Mouse (Mus musculus) embryonic facial prominence, embryonic 12.5 days (tissue): ENCODE data around the gene Mup14. TPM values are rescaled to one million over a fixed set of nuclear protein-coding genes. Genes with fewer than 3 reads are reported as not detected.
"Not testable (repeated sequence)": the region's sequence is repeated elsewhere in the genome, so short reads cannot be mapped to it uniquely, and the experiment has no call there.

Source experiments
- ATAC-seq: fragments of 200-750 bp; cut with Nextera tagmentation; 2 replicates; pipeline ENCODE4 v1.8.0; 2017; ENCODE audit not compliant: insufficient number of reproducible peaks, insufficient read depth, low FRiP score, low TSS enrichment
- H3K27ac ChIP-seq: fragments of 300-500 bp; sonication (generic); 2 replicates; pipeline ENCODE4 v1.5.1; 2016; ENCODE audit warnings: mild to moderate bottlenecking
- H3K27me3 ChIP-seq: fragments of 300-500 bp; sonication (generic); 2 replicates; pipeline ENCODE4 v1.6.1; 2016; ENCODE audit warnings: mild to moderate bottlenecking, moderate library complexity
- H3K36me3 ChIP-seq: fragments of 300-500 bp; sonication (generic); 2 replicates; pipeline ENCODE4 v1.6.1; 2016; ENCODE audit warnings: mild to moderate bottlenecking
- H3K4me1 ChIP-seq: fragments of 300-500 bp; sonication (generic); 2 replicates; pipeline ENCODE4 v1.6.1; 2016
- H3K4me2 ChIP-seq: fragments of 300-500 bp; sonication (generic); replicated peaks from 2 replicates; pipeline ENCODE4 v1.6.1; 2016; ENCODE audit warnings: mild to moderate bottlenecking, moderate library complexity
- H3K4me3 ChIP-seq: fragments of 300-500 bp; sonication (generic); 2 replicates; pipeline ENCODE4 v1.5.1; 2016; ENCODE audit warnings: mild to moderate bottlenecking
- H3K9ac ChIP-seq: fragments of 300-500 bp; sonication (generic); 2 replicates; pipeline ENCODE4 v1.6.1; 2016; ENCODE audit warnings: mild to moderate bottlenecking, moderate library complexity
- H3K9me3 ChIP-seq: fragments of 300-500 bp; sonication (generic); 2 replicates; pipeline ENCODE4 v1.6.1; 2016; ENCODE audit warnings: mild to moderate bottlenecking, moderate library complexity
- WGBS: fragments of 180-500 bp; shearing (Covaris S2); methylation state at CpG from one replicate; pipeline ENCODE4 v1.1.7; 2016; 5-methylcytosine and 5-hydroxymethylcytosine counted together
- polyA plus RNA-seq: library from polyadenylated mRNA; unstranded; fragments of >200 nt; fragmentation: Nextera tagmentation; extraction: Ambion mirVana; gene quantifications from 2 replicates; pipeline ENCODE4 v1.2.1, GENCODE M21; 2016

Mup14 gene
- polyA plus RNA-seq: not detected in 2 replicates

DNA sequence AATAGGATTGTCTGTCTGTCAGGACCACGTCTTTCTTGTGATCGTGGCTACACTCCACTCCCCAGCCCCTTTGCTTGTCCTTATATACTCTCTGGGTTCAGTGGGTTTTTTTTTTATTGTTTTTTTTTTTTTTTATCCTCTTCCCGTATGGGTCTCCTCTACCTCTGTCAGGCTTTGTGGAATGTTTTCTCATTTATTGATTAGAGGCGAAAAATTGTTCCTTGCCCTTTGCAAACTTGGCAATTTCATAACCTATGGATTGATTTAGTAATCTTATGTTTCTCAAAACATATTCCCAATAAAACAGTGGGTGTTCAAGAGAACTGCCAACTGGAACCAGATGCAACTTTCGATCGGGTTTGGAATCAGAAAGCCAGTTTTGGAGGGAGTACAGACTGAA lies at the start of gene Mup14:
TSS of gene Mup14 (minus strand) at position 101 of the 400 bp plus-strand sequence.
- H3K4me3 ChIP-seq, H3K4me1 ChIP-seq, H3K36me3 ChIP-seq, H3K4me2 ChIP-seq, H3K27ac ChIP-seq, H3K9ac ChIP-seq, ATAC-seq, H3K9me3 ChIP-seq, H3K27me3 ChIP-seq: not testable (repeated sequence)
- 86% methylated on average over 6 of the region's 6 CpGs for WGBS

DNA sequence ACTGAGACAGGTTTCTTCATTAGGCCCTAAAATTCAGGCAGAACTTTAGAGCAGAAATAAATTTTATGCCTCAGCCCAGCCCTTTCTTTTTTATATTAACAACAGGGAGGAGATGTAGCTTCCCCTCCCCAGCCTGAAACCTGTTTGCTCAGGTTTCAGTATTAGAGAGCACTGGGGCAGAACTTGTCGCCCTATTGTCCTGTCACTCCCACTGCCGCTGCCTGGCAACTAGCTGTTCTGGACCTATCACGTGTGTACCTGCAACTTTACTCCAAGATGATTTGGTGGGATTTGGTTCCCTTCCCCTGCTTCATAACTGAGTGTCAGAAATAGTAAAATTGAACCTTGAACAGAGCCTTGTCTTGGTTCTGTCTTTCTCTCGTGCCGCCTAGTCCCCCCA lies 34.3 kb upstream of the Mup14 start:
- H3K4me2 ChIP-seq, H3K4me3 ChIP-seq, H3K36me3 ChIP-seq, H3K27me3 ChIP-seq, H3K9me3 ChIP-seq, H3K4me1 ChIP-seq, H3K9ac ChIP-seq, ATAC-seq, H3K27ac ChIP-seq: not testable (repeated sequence)
- 74% methylated on average over 3 of the region's 5 CpGs for WGBS

Other genes with a start within 250 kb of the Mup14 start
- not detected in 2 replicates for gene Mup13, start 75.7 kb downstream of the Mup14 start, polyA plus RNA-seq
- not detected in 2 replicates for gene Mup15, start 135.7 kb upstream of the Mup14 start, polyA plus RNA-seq
- gene Mup16, start 215.5 kb upstream of the Mup14 start, polyA plus RNA-seq: not detected in 2 replicates